Mouse (Mus musculus) natural killer cell, adult 2 months (primary cell): ENCODE data around the gene Gxylt2.

Source experiments
- DNase-seq, 2 experiments: peaks; one replicate each; pipeline ENCODE4 v3.0.0; 2022; ENCODE audit warnings: low spot score in 2 of 2

The Gxylt2 gene

GRCm38 (mm10) chr6:100715296-100715828 is 10.8 kb downstream of the Gxylt2 start:
- no peak for DNase-seq

GRCm38 (mm10) chr6:100716152-100716551 is 11.6 kb downstream of the Gxylt2 start:
- no peak for DNase-seq

GRCm38 (mm10) chr6:100716817-100717216 is 12.3 kb downstream of the Gxylt2 start:
- no peak for DNase-seq

GRCm38 (mm10) chr6:100720098-100720501 is 15.6 kb downstream of the Gxylt2 start:
- DNase-seq: no peak

GRCm38 (mm10) chr6:100720882-100721721 is 16.6 kb downstream of the Gxylt2 start:
- no peak for DNase-seq

- no peak for DNase-seq
Measured at GRCm38 (mm10) chr6:100731996-100732375, 27.5 kb downstream of the Gxylt2 start.

- no peak for DNase-seq
Measured at GRCm38 (mm10) chr6:100732376-100733021, 28.0 kb downstream of the Gxylt2 start.

GRCm38 (mm10) chr6:100733218-100733617 is 28.7 kb downstream of the Gxylt2 start:
- DNase-seq: no peak

- no peak for DNase-seq
Measured at GRCm38 (mm10) chr6:100734321-100734720, 29.8 kb downstream of the Gxylt2 start.

- no peak for DNase-seq
Measured at GRCm38 (mm10) chr6:100758431-100759208, 54.1 kb downstream of the Gxylt2 start.

GRCm38 (mm10) chr6:100767756-100768155 is 63.2 kb downstream of the Gxylt2 start:
- no peak for DNase-seq

GRCm38 (mm10) chr6:100775923-100776505 is 71.5 kb downstream of the Gxylt2 start:
- DNase-seq: no peak

- DNase-seq: no peak
Measured at GRCm38 (mm10) chr6:100778595-100778994, 74.1 kb downstream of the Gxylt2 start.

- DNase-seq: no peak
Measured at GRCm38 (mm10) chr6:100780421-100780820, 75.9 kb downstream of the Gxylt2 start.

GRCm38 (mm10) chr6:100781644-100782043 is 77.1 kb downstream of the Gxylt2 start:
- no peak for DNase-seq

- DNase-seq: no peak
Measured at GRCm38 (mm10) chr6:100787726-100788125, 83.2 kb downstream of the Gxylt2 start.

- DNase-seq: no peak
Measured at GRCm38 (mm10) chr6:100789161-100789560, 84.6 kb downstream of the Gxylt2 start.

- no peak for DNase-seq
Measured at GRCm38 (mm10) chr6:100792055-100792659, 87.6 kb downstream of the Gxylt2 start.

- DNase-seq: no peak
Measured at GRCm38 (mm10) chr6:100792973-100793769, 88.6 kb downstream of the Gxylt2 start.

GRCm38 (mm10) chr6:100795797-100796196 is 91.3 kb downstream of the Gxylt2 start:
- DNase-seq: no peak
